Mouse (Mus musculus) lung, embryonic 15.5 days (tissue): ENCODE data around the gene Zfp978. TPM values are rescaled to one million over a fixed set of nuclear protein-coding genes. Genes with fewer than 3 reads are reported as not detected.
"Not testable (repeated sequence)": the region's sequence is repeated elsewhere in the genome, so short reads cannot be mapped to it uniquely, and the experiment has no call there.

Experiments
- ATAC-seq: fragments of 200-750 bp; cut with Nextera tagmentation; 2 replicates; pipeline ENCODE4 v1.8.0; 2017; ENCODE audit warnings: moderate number of reproducible peaks, borderline replicate concordance; ENCODE audit not compliant: low FRiP score, low TSS enrichment; ENCODE audit errors: extremely low read depth
- H3K27ac ChIP-seq: fragments of 300-500 bp; sonication (generic); 2 replicates; pipeline ENCODE4 v1.5.1; 2015; ENCODE audit warnings: moderate library complexity, mild to moderate bottlenecking, inconsistent platforms
- H3K27me3 ChIP-seq: fragments of 300-500 bp; sonication (generic); 2 replicates; pipeline ENCODE4 v1.6.1; 2015; ENCODE audit warnings: inconsistent platforms
- H3K36me3 ChIP-seq: fragments of 300-500 bp; sonication (generic); 2 replicates; pipeline ENCODE4 v1.6.1; 2015; ENCODE audit warnings: inconsistent platforms
- H3K4me1 ChIP-seq: fragments of 300-500 bp; sonication (generic); 2 replicates; pipeline ENCODE4 v1.6.1; 2015; ENCODE audit warnings: inconsistent platforms
- H3K4me2 ChIP-seq: fragments of 300-500 bp; sonication (generic); 2 replicates; pipeline ENCODE4 v1.6.1; 2015; ENCODE audit warnings: inconsistent platforms, mild to moderate bottlenecking, moderate library complexity
- H3K4me3 ChIP-seq: fragments of 300-500 bp; sonication (generic); 2 replicates; pipeline ENCODE4 v1.5.1; 2015; ENCODE audit warnings: mild to moderate bottlenecking, inconsistent platforms
- H3K9ac ChIP-seq: fragments of 300-500 bp; sonication (generic); 2 replicates; pipeline ENCODE4 v1.6.1; 2015; ENCODE audit warnings: inconsistent platforms
- H3K9me3 ChIP-seq: fragments of 300-500 bp; sonication (generic); 2 replicates; pipeline ENCODE4 v1.6.1; 2016; ENCODE audit warnings: inconsistent platforms
- WGBS: fragments of 180-500 bp; shearing (Covaris S2); methylation state at CpG from one replicate; pipeline ENCODE4 v1.1.7; 2015; 5-methylcytosine and 5-hydroxymethylcytosine counted together
- polyA plus RNA-seq: library from polyadenylated mRNA; unstranded; fragments of >200 nt; fragmentation: Nextera tagmentation; extraction: Ambion mirVana; gene quantifications from 2 replicates; pipeline ENCODE4 v1.2.1, GENCODE M21; 2015

Zfp978 gene
- polyA plus RNA-seq, 1 experiment from 2014 or later, result 0.22 TPM

GRCm38 (mm10) chr4:147421316-147421715 is 60.2 kb downstream of the Zfp978 start:
- peaks cover 56% of the 10 kb centered on the region for H3K9me3 ChIP-seq
- H3K9ac ChIP-seq, H3K27me3 ChIP-seq, H3K27ac ChIP-seq, H3K4me1 ChIP-seq, ATAC-seq, H3K4me2 ChIP-seq, H3K4me3 ChIP-seq, H3K36me3 ChIP-seq: not testable (repeated sequence)
- WGBS, result 30% methylated on average over 1 of the region's 1 CpGs

- no peak for ATAC-seq
- H3K27ac ChIP-seq, result no peak overlapping the region
Observed at GRCm38 (mm10) chr4:147423140-147423539, 62.0 kb downstream of the Zfp978 start.

GRCm38 (mm10) chr4:147423641-147424298 is 62.7 kb downstream of the Zfp978 start:
- H3K27ac ChIP-seq, result no peak overlapping the region
- H3K9ac ChIP-seq, result no peak overlapping the region
- peaks cover 49% of the 10 kb centered on the region for H3K9me3 ChIP-seq
- 49% methylated on average over 4 of the region's 4 CpGs for WGBS
- no peak overlapping the region for H3K4me3 ChIP-seq
- no peaks in the 10 kb centered on the region for H3K27me3 ChIP-seq
- H3K36me3 ChIP-seq, result no peaks in the 10 kb centered on the region
- H3K4me2 ChIP-seq, result no peak overlapping the region
- no peaks in the 10 kb centered on the region for H3K4me1 ChIP-seq
- no peak for ATAC-seq

More at GRCm38 (mm10) chr4:147423140-147423539, 62.0 kb downstream of the Zfp978 start:
- WGBS, result 44% methylated on average over 3 of the region's 3 CpGs
- H3K9ac ChIP-seq, result no peak overlapping the region
- no peak overlapping the region for H3K4me3 ChIP-seq
- no peaks in the 10 kb centered on the region for H3K4me1 ChIP-seq
- no peak overlapping the region for H3K4me2 ChIP-seq
- H3K9me3 ChIP-seq, result peaks cover 48% of the 10 kb centered on the region
- H3K27me3 ChIP-seq, result no peaks in the 10 kb centered on the region
- no peaks in the 10 kb centered on the region for H3K36me3 ChIP-seq

GRCm38 (mm10) chr4:147424404-147424803 is 63.3 kb downstream of the Zfp978 start:
- H3K9ac ChIP-seq, H3K4me1 ChIP-seq, H3K36me3 ChIP-seq, H3K4me2 ChIP-seq, H3K4me3 ChIP-seq, H3K27ac ChIP-seq, H3K27me3 ChIP-seq, ATAC-seq: not testable (repeated sequence)
- WGBS, result 42% methylated on average over 3 of the region's 3 CpGs
- peaks cover 50% of the 10 kb centered on the region for H3K9me3 ChIP-seq

GRCm38 (mm10) chr4:147425615-147426347 is 64.7 kb downstream of the Zfp978 start:
- H3K9me3 ChIP-seq, result peaks cover 49% of the 10 kb centered on the region
- ATAC-seq, result 0 out of 2 replicates have a peak, but pooled peaks have one; percentile 9
- 48% methylated on average over 5 of the region's 5 CpGs for WGBS
- H3K4me1 ChIP-seq, H3K4me3 ChIP-seq, H3K36me3 ChIP-seq, H3K27me3 ChIP-seq, H3K4me2 ChIP-seq, H3K9ac ChIP-seq, H3K27ac ChIP-seq: not testable (repeated sequence)

GRCm38 (mm10) chr4:147430651-147431050 is 69.5 kb downstream of the Zfp978 start:
- no peak for ATAC-seq
- peaks cover 36% of the 10 kb centered on the region for H3K9me3 ChIP-seq
- no peak overlapping the region for H3K27ac ChIP-seq
- no peak overlapping the region for H3K9ac ChIP-seq
- H3K27me3 ChIP-seq, result no peaks in the 10 kb centered on the region
- H3K36me3 ChIP-seq, result no peaks in the 10 kb centered on the region
- no peak overlapping the region for H3K4me2 ChIP-seq
- no peaks in the 10 kb centered on the region for H3K4me1 ChIP-seq
- no peak overlapping the region for H3K4me3 ChIP-seq

- H3K9ac ChIP-seq, H3K4me1 ChIP-seq, H3K36me3 ChIP-seq, H3K4me2 ChIP-seq, H3K27ac ChIP-seq, H3K27me3 ChIP-seq, H3K4me3 ChIP-seq: not testable (repeated sequence)
- WGBS, result 66% methylated on average over 3 of the region's 3 CpGs
- H3K9me3 ChIP-seq, result peaks cover 37% of the 10 kb centered on the region
- ATAC-seq, result peak; percentile 43
Observed at GRCm38 (mm10) chr4:147431696-147432442, 70.8 kb downstream of the Zfp978 start.

GRCm38 (mm10) chr4:147432443-147432790 is 71.3 kb downstream of the Zfp978 start:
- WGBS, result 87% methylated on average over 1 of the region's 1 CpGs
- Histone ChIP-seq H3K4me2 (no peak overlapping the region), H3K36me3 (no peaks in the 10 kb centered on the region), H3K27ac (no peak overlapping the region), H3K4me1 (no peaks in the 10 kb centered on the region), H3K9ac (no peak overlapping the region), H3K9me3 (peaks cover 40% of the 10 kb centered on the region), H3K27me3 (no peaks in the 10 kb centered on the region), H3K4me3 (no peak overlapping the region)
- ATAC-seq, result peak; percentile 33

- WGBS, result 36% methylated on average over 3 of the region's 3 CpGs
Observed at GRCm38 (mm10) chr4:147433017-147433416, 71.9 kb downstream of the Zfp978 start.

GRCm38 (mm10) chr4:147433874-147434273 is 72.8 kb downstream of the Zfp978 start:
- no peak overlapping the region for H3K4me3 ChIP-seq
- no peak overlapping the region for H3K9ac ChIP-seq
- no peaks in the 10 kb centered on the region for H3K4me1 ChIP-seq
- 45% methylated on average over 2 of the region's 2 CpGs for WGBS
- no peaks in the 10 kb centered on the region for H3K36me3 ChIP-seq
- no peak overlapping the region for H3K27ac ChIP-seq
- H3K9me3 ChIP-seq, result peaks cover 42% of the 10 kb centered on the region
- no peak for ATAC-seq
- H3K4me2 ChIP-seq, result no peak overlapping the region
- H3K27me3 ChIP-seq, result no peaks in the 10 kb centered on the region

More at GRCm38 (mm10) chr4:147433017-147433416, 71.9 kb downstream of the Zfp978 start:
- Histone ChIP-seq H3K4me3 (no peak overlapping the region), H3K9ac (no peak overlapping the region), H3K27ac (no peak overlapping the region), H3K36me3 (no peaks in the 10 kb centered on the region), H3K4me1 (no peaks in the 10 kb centered on the region), H3K4me2 (no peak overlapping the region), H3K9me3 (peaks cover 40% of the 10 kb centered on the region), H3K27me3 (no peaks in the 10 kb centered on the region)
- ATAC-seq, result 0 out of 2 replicates have a peak, but pooled peaks have one; percentile 13
